Mouse (Mus musculus): ENCODE data around the gene Dlx6. TPM values are rescaled to one million over a fixed set of nuclear protein-coding genes. Genes with fewer than 3 reads are reported as not detected.
A peak's percentile ranks its signal among the peaks of the same experiment; 100 is the strongest.

Dlx6 gene
- polyA plus RNA-seq, 1 experiment from 2014 or later = 4.4 TPM

- H3K9me3 ChIP-seq (replicated peaks; ENCODE audit: control insufficient read depth, low read length) = no peaks in the 10 kb centered on the region
- H3K4me3 ChIP-seq (ENCODE audit: low read depth, low read length) = peak overlapping the region; percentile 50
- H3K27me3 ChIP-seq (replicated peaks; ENCODE audit: control insufficient read depth, insufficient read depth, low read length) = peaks cover 48% of the 10 kb centered on the region
- peak overlapping the region; percentile 65 for H3K4me2 ChIP-seq (ENCODE audit: low read length)
- no peaks in the 10 kb centered on the region for H3K36me3 ChIP-seq (ENCODE audit: control insufficient read depth, insufficient read depth, low read length)
- peak overlapping the region; percentile 98 for H3K27ac ChIP-seq (ENCODE audit: low read depth, low read length)
- no peaks in the 10 kb centered on the region; the same call in 1 of the 2 replicates for H3K4me1 ChIP-seq (ENCODE audit: control insufficient read depth, insufficient read depth, low read length)
- peak; percentile 73 for ATAC-seq
- WGBS = under 1% methylated on average over 23 of the region's 23 CpGs
- DNase-seq (ENCODE audit: low spot score) = peak; percentile 93
- peak overlapping the region; percentile 86 for H3K9ac ChIP-seq (ENCODE audit: low read length)
These were observed 523 bp upstream of the Dlx6 start for GRCm38 (mm10) chr6:6862611-6863010.

- H3K4me2 ChIP-seq (ENCODE audit: low read length) = peak overlapping the region; percentile 65
- H3K9me3 ChIP-seq (replicated peaks; ENCODE audit: control insufficient read depth, low read length) = no peaks in the 10 kb centered on the region
- H3K36me3 ChIP-seq (ENCODE audit: control insufficient read depth, insufficient read depth, low read length) = no peaks in the 10 kb centered on the region
- ATAC-seq (peak; percentile 6), DNase-seq (ENCODE audit: low spot score) (no peak)
- H3K27ac ChIP-seq (ENCODE audit: low read depth, low read length) = peak overlapping the region; percentile 98
- no peaks in the 10 kb centered on the region; the same call in 1 of the 2 replicates for H3K4me1 ChIP-seq (ENCODE audit: control insufficient read depth, insufficient read depth, low read length)
- WGBS = 0% methylated on average over 21 of the region's 21 CpGs
- H3K9ac ChIP-seq (ENCODE audit: low read length) = peak overlapping the region; percentile 86
- H3K4me3 ChIP-seq (ENCODE audit: low read depth, low read length) = peak overlapping the region; percentile 50
- H3K27me3 ChIP-seq (replicated peaks; ENCODE audit: control insufficient read depth, insufficient read depth, low read length) = peaks cover 42% of the 10 kb centered on the region
These were observed 821 bp downstream of the Dlx6 start for GRCm38 (mm10) chr6:6863955-6864354.

GRCm38 (mm10) chr6:6864441-6865440, 1.6 kb downstream of the Dlx6 start:
- H3K4me2 ChIP-seq (ENCODE audit: low read length) = peak overlapping the region; percentile 65
- peak overlapping the region; percentile 86 for H3K9ac ChIP-seq (ENCODE audit: low read length)
- peaks cover 40% of the 10 kb centered on the region for H3K27me3 ChIP-seq (replicated peaks; ENCODE audit: control insufficient read depth, insufficient read depth, low read length)
- ATAC-seq (no peak), DNase-seq (ENCODE audit: low spot score) (no peak)
- no peaks in the 10 kb centered on the region; the same call in 1 of the 2 replicates for H3K4me1 ChIP-seq (ENCODE audit: control insufficient read depth, insufficient read depth, low read length)
- 2% methylated on average over 36 of the region's 36 CpGs for WGBS
- peak overlapping the region; percentile 98 for H3K27ac ChIP-seq (ENCODE audit: low read depth, low read length)
- no peaks in the 10 kb centered on the region for H3K36me3 ChIP-seq (ENCODE audit: control insufficient read depth, insufficient read depth, low read length)
- H3K4me3 ChIP-seq (ENCODE audit: low read depth, low read length) = peak overlapping the region; percentile 50
- H3K9me3 ChIP-seq (replicated peaks; ENCODE audit: control insufficient read depth, low read length) = no peaks in the 10 kb centered on the region

GRCm38 (mm10) chr6:6867031-6867430, 3.9 kb downstream of the Dlx6 start:
- Histone ChIP-seq H3K27ac (ENCODE audit: low read depth, low read length) (peak overlapping the region; percentile 92), H3K9ac (ENCODE audit: low read length) (peak overlapping the region; percentile 71), H3K4me3 (ENCODE audit: low read depth, low read length) (peak overlapping the region; percentile 50), H3K4me1 (ENCODE audit: control insufficient read depth, insufficient read depth, low read length) (no peaks in the 10 kb centered on the region; the same call in 1 of the 2 replicates), H3K36me3 (ENCODE audit: control insufficient read depth, insufficient read depth, low read length) (no peaks in the 10 kb centered on the region), H3K4me2 (ENCODE audit: low read length) (peak overlapping the region; percentile 65), H3K9me3 (replicated peaks; ENCODE audit: control insufficient read depth, low read length) (no peaks in the 10 kb centered on the region), H3K27me3 (replicated peaks; ENCODE audit: control insufficient read depth, insufficient read depth, low read length) (peaks cover 60% of the 10 kb centered on the region)
- ATAC-seq = no peak
- no peak for DNase-seq (ENCODE audit: low spot score)
- WGBS = 5% methylated on average over 9 of the region's 9 CpGs

GRCm38 (mm10) chr6:6869041-6869685, 6.0 kb downstream of the Dlx6 start:
- Histone ChIP-seq H3K4me2 (ENCODE audit: low read length) (peak overlapping the region; percentile 26), H3K36me3 (ENCODE audit: control insufficient read depth, insufficient read depth, low read length) (no peaks in the 10 kb centered on the region), H3K9me3 (replicated peaks; ENCODE audit: control insufficient read depth, low read length) (no peaks in the 10 kb centered on the region), H3K4me3 (ENCODE audit: low read depth, low read length) (peak overlapping the region; percentile 25), H3K27me3 (replicated peaks; ENCODE audit: control insufficient read depth, insufficient read depth, low read length) (peaks cover 54% of the 10 kb centered on the region), H3K9ac (ENCODE audit: low read length) (peak overlapping the region; percentile 55), H3K4me1 (ENCODE audit: control insufficient read depth, insufficient read depth, low read length) (no peaks in the 10 kb centered on the region), H3K27ac (ENCODE audit: low read depth, low read length) (peak overlapping the region; percentile 92)
- DNase-seq (ENCODE audit: low spot score) = peak; percentile 86
- ATAC-seq = peak; percentile 33
- 2% methylated on average over 13 of the region's 13 CpGs for WGBS

- Histone ChIP-seq H3K4me1 (ENCODE audit: control insufficient read depth, insufficient read depth, low read length) (no peaks in the 10 kb centered on the region), H3K9me3 (replicated peaks; ENCODE audit: control insufficient read depth, low read length) (no peaks in the 10 kb centered on the region), H3K9ac (ENCODE audit: low read length) (peak overlapping the region; percentile 68), H3K27ac (ENCODE audit: low read depth, low read length) (peak overlapping the region; percentile 95), H3K4me3 (ENCODE audit: low read depth, low read length) (peak overlapping the region; percentile 35), H3K4me2 (ENCODE audit: low read length) (peak overlapping the region; percentile 20; the same call in 1 of the 2 replicates), H3K36me3 (ENCODE audit: control insufficient read depth, insufficient read depth, low read length) (no peaks in the 10 kb centered on the region), H3K27me3 (replicated peaks; ENCODE audit: control insufficient read depth, insufficient read depth, low read length) (peaks cover 62% of the 10 kb centered on the region)
- 0% methylated on average over 11 of the region's 11 CpGs for WGBS
- peak; percentile 63 for DNase-seq (ENCODE audit: low spot score)
- ATAC-seq = peak; percentile 21
These were observed 7.0 kb downstream of the Dlx6 start for GRCm38 (mm10) chr6:6869961-6870800.

- peak overlapping the region; percentile 68 for H3K9ac ChIP-seq (ENCODE audit: low read length)
- no peaks in the 10 kb centered on the region for H3K9me3 ChIP-seq (replicated peaks; ENCODE audit: control insufficient read depth, low read length)
- peak; percentile 38 for DNase-seq (ENCODE audit: low spot score)
- H3K27ac ChIP-seq (ENCODE audit: low read depth, low read length) = peak overlapping the region; percentile 95
- no peak for ATAC-seq
- under 1% methylated on average over 7 of the region's 7 CpGs for WGBS
- H3K4me1 ChIP-seq (ENCODE audit: control insufficient read depth, insufficient read depth, low read length) = no peaks in the 10 kb centered on the region
- peak overlapping the region; percentile 75 for H3K4me2 ChIP-seq (ENCODE audit: low read length)
- H3K4me3 ChIP-seq (ENCODE audit: low read depth, low read length) = peak overlapping the region; percentile 35
- peaks cover 56% of the 10 kb centered on the region for H3K27me3 ChIP-seq (replicated peaks; ENCODE audit: control insufficient read depth, insufficient read depth, low read length)
- H3K36me3 ChIP-seq (ENCODE audit: control insufficient read depth, insufficient read depth, low read length) = no peaks in the 10 kb centered on the region
These were observed 7.8 kb downstream of the Dlx6 start for GRCm38 (mm10) chr6:6870876-6871420.

GRCm38 (mm10) chr6:6871692-6872091, 8.6 kb downstream of the Dlx6 start:
- ATAC-seq (peak; percentile 13), DNase-seq (ENCODE audit: low spot score) (peak; percentile 76)
- WGBS = 2% methylated on average over 5 of the region's 5 CpGs
- Histone ChIP-seq H3K9me3 (replicated peaks; ENCODE audit: control insufficient read depth, low read length) (no peaks in the 10 kb centered on the region), H3K36me3 (ENCODE audit: control insufficient read depth, insufficient read depth, low read length) (no peaks in the 10 kb centered on the region), H3K9ac (ENCODE audit: low read length) (peak overlapping the region; percentile 68; the same call in 1 of the 2 replicates), H3K4me1 (ENCODE audit: control insufficient read depth, insufficient read depth, low read length) (no peaks in the 10 kb centered on the region), H3K4me3 (ENCODE audit: low read depth, low read length) (peak overlapping the region; percentile 35; the same call in 1 of the 2 replicates), H3K27ac (ENCODE audit: low read depth, low read length) (peak overlapping the region; percentile 95), H3K4me2 (ENCODE audit: low read length) (peak overlapping the region; percentile 75), H3K27me3 (replicated peaks; ENCODE audit: control insufficient read depth, insufficient read depth, low read length) (peaks cover 56% of the 10 kb centered on the region)
